Mouse (Mus musculus) olfactory bulb, adult 2 months (tissue): ENCODE measurements around the gene Naa40.

Experiments used
- CTCF ChIP-seq: fragments of 200-500 bp; IDR thresholded peaks from 2 replicates; pipeline ENCODE4 v1.5.1; 2012; ENCODE audit warnings: low read depth, mild to moderate bottlenecking, low read length, moderate library complexity; ENCODE audit not compliant: insufficient read depth
- POLR2A ChIP-seq: fragments of 200-500 bp; IDR thresholded peaks from 2 replicates; pipeline ENCODE4 v1.6.1; 2012; ENCODE audit warnings: mild to moderate bottlenecking, low read depth, low read length, moderate library complexity; ENCODE audit not compliant: insufficient read depth

DNA sequence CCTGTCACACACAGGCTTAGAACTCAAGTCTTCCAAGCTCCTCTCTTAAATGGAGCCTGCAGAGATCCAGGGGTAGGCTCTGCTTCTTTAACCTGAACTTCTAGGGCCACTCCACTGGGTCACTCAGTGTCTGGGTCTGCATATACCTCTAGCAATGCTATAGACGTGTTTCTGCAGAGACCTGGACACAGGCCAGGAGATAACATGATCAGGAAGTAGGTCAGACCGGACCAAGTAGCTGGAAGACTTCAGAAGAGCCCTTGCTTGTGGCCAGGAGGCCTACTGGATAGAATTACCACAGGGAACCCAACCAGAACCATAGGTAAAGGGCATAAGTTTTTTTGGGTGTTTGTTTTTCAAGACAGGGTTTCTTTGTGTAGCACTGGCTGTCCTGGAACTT is 48.8 kb upstream of the Naa40 start:
- TF ChIP-seq CTCF, result no peak
- TF ChIP-seq POLR2A, result no peak
